Mouse (Mus musculus) cerebellum, postnatal 36 days (tissue): ENCODE measurements at regions not wholly inside any gene's neighbourhood (a gene's known extent, or its start where the extent isn't known, plus 50 kb on each side); places are given as distances from the start of the nearest gene placed in this dataset.
A peak's percentile ranks its signal among the peaks of the same experiment; 100 is the strongest.
"Not testable (repeated sequence)": the region's sequence is repeated elsewhere in the genome, so short reads cannot be mapped to it uniquely, and the experiment has no call there.

Experiments used
- DNase-seq, 2 experiments: peaks; one replicate each; pipeline ENCODE4 v3.0.0; 2021 to 2022; ENCODE audit warnings: mixed read lengths in 2 of 2

DNA sequence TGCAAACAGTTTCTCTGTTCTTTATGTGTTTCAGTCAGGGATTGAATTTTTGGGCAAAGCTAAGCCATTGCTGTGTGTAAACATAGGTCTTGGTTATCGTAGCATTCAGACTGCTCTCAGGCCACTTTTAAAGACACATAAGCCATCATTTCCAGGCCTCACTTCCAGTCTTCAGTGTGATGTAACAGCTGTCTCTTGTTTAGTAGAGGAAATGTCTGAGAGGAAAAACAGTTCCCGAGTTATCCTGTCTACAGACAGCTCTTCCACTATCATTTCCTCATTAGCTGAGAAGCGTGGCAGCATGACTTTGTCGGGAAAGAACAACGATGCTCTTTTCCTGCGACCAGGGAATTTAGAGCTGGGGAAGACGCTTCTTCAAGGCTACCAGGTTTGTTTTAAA, 196.9 kb downstream of the Fam198b start:
- DNase-seq, result no peak

GRCm38 (mm10) chr3:80082780-80083519, 198.6 kb downstream of the Fam198b start:
- DNase-seq, result no peak

DNA sequence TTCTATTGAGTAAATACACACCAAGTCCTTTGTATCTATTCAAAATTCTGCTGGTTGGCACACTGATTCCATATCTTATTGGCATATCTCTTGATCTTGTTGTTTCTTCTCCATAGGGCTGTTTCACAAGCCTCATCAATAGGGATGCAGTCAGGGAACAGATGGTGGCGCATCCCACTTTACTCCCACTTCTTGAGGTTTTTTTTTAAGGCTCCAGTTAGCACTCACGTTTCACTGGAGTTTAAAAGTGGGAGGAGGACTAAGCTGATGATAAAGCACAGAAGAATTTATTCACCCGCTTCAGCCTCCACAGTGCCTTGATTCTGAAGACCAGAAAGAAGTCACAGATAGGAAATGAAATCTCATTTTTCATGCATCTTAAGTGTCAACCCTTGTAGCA, 199.8 kb downstream of the Fam198b start:
- no peak for DNase-seq

DNA sequence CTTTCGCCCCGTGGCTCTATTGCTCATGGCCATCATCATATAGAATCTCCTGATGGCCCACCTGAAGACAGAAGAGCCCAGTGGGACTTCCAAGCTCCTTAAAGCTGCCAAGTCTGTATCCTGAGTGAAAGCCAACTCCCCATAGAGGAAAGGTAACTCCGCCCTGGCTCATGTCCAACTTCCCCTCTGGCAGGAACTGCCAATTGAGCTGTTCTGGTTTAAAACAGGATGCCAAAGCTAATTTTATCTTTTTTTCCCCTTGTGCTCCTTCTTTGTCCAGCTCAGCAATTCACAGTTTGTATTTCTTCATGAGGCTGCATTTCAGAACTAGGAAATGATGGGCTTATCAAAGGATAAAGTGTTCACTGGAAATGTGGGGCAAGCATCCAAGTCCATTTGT, 215.3 kb downstream of the Fam198b start:
- peak; percentile 82 to 83 for DNase-seq

GRCm38 (mm10) chr3:80120177-80120736, 235.9 kb downstream of the Fam198b start:
- DNase-seq, result no peak

GRCm38 (mm10) chr3:80123666-80124065, 239.3 kb downstream of the Fam198b start:
- DNase-seq, result no peak

- no peak for DNase-seq
These were observed 240.3 kb downstream of the Fam198b start for GRCm38 (mm10) chr3:80124621-80125020.

DNA sequence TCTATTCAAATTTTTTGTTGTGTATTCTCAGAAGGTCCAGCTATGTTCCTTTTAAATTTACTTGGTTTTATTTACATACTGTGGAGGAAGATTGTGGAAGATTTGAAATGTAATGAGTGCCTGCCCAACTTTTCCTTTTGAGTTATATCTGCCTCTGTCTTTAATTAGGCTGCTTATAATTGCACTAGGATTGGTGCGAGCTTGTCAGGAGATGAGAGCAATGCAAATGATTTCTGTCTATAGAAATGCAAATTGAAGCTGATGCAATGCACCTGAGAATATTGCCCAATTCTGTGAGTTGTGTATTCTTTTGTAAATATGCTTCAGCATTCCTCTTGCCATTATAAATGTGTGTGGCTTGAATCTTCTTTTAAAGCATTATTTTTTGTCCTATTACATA, 257.4 kb downstream of the Fam198b start:
- DNase-seq, result no peak

DNA sequence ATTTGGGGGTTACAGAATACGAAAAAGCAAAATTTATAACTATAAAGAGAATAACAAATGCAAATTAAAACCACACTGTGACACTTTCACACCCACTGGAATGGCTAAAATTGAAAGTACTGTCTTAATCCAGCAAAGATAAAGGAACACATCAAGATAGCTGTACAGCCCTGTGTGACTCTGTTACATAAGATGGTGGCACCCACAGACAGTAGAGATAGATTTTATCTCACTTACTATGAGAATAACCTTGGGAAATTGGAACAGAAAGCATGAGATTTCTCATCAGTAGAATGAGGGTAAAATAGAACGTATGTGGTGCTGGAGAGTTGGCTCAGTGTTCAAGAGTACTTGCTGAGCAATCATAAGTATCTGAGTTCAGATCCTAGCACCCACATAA, 276.1 kb downstream of the Fam198b start:
- no peak for DNase-seq

- no peak for DNase-seq
These were observed 297.4 kb downstream of the Fam198b start for GRCm38 (mm10) chr3:80181749-80182148.

DNA sequence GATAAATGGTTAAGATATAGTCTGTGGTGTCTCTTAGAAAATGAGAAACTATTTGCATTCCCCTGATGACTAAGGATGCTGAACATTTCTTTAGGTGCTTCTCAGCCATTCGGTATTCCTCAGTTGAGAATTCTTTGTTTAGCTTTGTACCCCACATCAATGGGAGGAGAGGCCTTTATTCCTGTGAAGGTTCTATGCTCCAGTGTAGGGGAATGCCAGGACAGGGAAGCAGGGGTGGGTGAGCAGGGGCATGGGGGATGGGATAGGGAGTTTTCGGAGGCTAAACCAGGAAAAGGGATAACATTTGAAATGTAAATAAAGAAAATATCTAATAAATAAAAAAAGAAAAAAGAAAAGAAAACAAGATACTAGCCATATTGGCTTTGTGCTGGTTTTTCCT, 297.8 kb downstream of the Fam198b start:
- not testable (repeated sequence) for DNase-seq

GRCm38 (mm10) chr3:80187406-80187805, 303.1 kb downstream of the Fam198b start:
- DNase-seq, result no peak

DNA sequence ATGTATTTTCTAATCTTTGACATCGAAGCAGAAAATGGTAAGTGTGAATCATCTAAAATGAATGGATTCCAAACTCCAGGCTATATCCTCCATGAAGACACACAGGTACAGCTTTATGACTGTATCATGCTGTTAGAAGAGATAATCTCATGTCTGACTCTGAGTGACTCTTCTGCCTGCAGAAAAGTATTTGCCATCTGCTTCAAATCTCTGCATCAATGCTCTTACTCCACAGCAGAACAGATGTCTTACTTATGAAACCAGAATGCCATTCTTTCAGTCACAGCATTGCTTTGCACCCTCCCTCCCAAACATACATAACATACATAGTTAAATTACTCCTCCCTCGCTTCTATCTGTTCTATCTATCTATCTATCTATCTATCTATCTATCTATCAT, 316.6 kb downstream of the Fam198b start:
- no peak for DNase-seq

DNA sequence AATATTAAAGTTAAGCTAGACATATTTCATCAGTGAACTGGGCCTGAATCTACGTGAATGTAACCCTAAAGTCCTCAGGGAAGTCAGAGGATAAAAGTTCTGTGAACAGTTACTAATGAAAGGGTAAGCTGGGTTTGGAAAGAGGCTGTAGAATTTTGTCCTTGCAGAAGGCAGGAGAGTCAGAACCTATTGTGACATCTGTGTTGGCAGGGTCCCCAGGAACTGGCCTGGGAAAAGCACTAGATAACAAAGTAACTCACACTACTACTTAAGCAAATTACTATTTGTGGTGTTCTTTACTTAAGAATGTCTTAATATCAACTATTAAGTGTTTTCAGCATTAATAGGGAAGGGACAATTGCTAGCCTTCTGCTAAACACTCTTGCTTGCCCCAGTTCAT, 320.5 kb downstream of the Fam198b start:
- DNase-seq, result no peak

- DNase-seq, result no peak
These were observed 321.0 kb downstream of the Fam198b start for GRCm38 (mm10) chr3:80205351-80205750.

DNA sequence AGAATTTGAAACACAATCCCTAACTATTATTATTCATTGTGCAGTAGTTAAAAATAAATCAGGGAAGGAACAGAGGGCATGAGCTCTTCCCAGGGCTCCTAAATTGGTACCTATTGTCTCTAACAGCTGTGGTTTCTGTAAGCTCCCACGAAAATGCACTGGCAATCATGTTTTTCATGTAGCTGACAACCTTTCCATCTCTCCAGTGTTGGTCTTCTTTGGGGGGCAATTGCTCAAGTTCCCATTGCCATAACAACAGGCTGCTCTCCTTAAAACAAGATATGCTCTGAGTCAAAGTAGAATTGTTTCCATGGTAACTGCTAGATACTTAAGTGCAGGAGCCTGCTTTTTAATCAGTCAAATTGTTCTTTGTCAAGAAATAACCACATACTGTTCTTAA, 322.7 kb downstream of the Fam198b start:
- no peak for DNase-seq

GRCm38 (mm10) chr3:80208028-80208427, 323.7 kb downstream of the Fam198b start:
- DNase-seq, result no peak

DNA sequence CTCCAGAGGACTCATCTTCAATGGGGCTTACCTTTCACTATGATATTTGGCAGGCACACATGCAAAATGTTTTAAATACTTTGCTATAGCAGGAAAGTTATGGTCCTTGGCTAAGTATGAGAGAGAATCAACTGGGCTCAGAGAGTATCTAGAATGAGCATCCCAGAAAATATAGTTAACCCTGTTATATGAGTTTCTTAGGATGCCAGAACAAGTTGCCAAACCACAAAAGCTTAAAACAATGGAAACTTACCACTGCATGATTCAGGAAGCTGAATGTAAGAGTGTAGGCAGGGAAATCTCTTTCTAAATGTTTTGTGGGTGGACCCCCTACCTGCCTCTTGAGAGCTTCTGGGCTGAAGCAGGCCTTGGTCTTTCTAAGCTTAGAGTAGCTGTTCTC, 325.3 kb downstream of the Fam198b start:
- no peak for DNase-seq

DNA sequence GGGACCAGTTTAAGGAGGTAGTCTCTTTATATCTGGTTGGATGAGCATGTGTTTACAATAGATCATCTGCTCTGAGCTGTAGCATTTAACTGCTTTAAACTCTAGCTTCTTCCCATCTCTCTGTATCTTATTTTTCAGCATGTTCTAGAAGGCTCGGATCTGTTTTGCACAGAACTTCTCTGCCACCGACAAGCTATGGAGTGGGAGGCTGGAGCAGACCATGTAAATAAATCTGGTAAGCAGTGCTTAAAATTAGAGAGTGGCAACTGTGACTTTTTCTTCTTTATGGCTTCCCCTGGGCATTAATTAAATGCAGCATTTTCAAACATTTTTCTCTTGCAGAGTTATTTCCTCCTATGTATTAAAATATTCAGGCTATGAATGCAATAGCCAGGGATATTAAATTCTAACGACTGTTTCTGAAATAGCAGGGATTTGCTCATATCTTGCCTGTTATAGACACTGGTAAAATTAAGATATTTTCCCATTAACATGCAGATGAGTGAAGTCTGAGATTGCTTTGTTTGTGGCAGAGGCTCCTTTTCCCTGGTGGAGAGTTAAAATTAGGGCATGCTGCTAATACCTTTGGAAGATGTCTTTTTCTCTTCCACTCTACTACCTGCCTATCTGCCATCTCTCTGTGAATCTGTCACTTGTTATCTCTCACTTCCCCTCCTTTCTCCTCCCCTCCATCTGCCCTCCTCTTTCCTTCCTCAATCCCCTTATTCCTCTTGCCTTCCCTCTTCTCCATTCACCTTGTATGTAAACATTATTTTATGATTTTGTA, 327.2 kb downstream of the Fam198b start:
- DNase-seq, result no peak

DNA sequence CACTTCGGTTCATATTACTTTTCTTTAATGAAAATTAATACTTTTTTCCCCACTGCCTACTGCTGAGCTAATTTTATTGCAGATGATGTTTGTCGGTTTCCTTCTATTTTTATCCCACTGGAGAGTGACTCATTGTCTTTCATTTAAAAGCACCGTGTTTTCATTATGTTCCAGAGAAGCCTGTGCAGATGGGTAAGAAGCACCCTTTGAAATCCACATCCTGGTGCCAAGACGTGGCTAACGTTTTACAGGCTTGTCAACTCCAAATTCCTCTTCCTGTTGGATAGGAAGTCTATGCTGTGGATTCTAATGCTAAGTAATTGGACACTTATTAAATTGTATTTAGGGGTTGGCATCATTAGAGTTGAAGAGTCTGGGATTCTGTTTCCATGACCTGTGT, 364.3 kb downstream of the Fam198b start:
- no peak for DNase-seq

GRCm38 (mm10) chr3:80249974-80250373, 365.6 kb downstream of the Fam198b start:
- DNase-seq, result no peak

DNA sequence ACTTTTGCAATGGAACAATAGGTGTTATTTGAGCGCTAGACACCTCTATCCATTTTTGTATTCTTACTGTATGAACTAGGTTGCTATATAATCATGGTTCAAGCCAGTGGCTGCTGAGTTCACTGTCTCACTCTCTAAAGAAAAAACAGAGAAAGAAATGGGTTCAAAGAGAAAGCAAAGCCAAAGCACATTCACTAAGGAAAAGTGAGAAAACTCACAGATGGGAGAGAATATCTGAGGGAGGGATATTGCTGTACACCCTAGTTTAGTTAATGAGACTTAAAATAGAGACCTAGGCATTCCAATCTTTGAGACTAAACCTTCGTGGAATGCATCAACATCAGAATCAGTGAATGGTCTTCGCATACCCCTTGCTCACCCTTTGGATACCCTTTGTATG, 371.0 kb downstream of the Fam198b start:
- DNase-seq, result no peak

DNA sequence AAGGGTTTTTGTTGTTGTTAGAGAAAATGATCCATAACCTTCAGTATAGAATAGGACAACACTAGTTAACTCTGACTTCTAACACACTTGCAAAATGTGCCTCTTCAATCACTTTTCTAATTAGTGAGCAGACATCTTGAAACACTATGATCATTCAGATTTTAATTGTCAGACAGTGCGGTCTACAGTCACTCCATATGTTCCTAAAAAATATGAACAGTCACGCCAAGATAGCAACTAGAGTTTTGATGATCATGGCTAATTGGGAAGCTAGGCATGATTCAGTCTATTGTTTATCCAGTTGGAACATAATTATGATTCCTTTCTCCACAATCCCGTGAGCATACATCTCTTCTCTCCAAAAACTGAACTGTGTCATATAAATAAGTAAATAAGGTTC, 372.1 kb downstream of the Fam198b start:
- DNase-seq, result no peak

DNA sequence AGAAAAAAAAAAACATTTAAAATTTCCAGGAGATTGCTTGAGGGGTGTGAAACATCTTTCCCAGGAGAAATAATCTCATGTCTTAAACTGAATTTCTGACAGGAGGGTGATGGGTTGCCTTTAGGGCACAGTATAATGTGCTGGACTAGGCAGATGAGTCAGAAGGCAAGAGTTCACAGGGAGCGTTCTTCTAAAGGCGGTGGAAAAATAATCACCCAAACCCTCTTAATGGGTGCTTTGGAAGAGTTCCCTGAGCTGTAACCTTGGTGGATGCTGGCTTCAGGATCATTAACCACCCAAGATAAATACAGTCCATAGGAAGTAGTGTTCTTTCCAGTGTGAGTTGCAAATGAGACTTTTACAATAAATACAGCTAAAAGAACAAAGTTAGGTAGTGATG, 378.8 kb downstream of the Fam198b start:
- no peak for DNase-seq
